Mouse (Mus musculus) hindbrain, embryonic 12.5 days (tissue): ENCODE results near the gene Gm13102. TPM values are rescaled to one million over a fixed set of nuclear protein-coding genes. Genes with fewer than 3 reads are reported as not detected.
"Not testable (repeated sequence)": the region's sequence is repeated elsewhere in the genome, so short reads cannot be mapped to it uniquely, and the experiment has no call there.

Source experiments
- ATAC-seq: fragments of 200-750 bp; cut with Nextera tagmentation; 2 replicates; pipeline ENCODE4 v1.8.0; 2017; ENCODE audit warnings: moderate TSS enrichment; ENCODE audit not compliant: low FRiP score
- H3K27ac ChIP-seq: fragments of 300-500 bp; sonication (generic); 2 replicates; pipeline ENCODE4 v1.5.1; 2016; ENCODE audit warnings: mild to moderate bottlenecking
- H3K27me3 ChIP-seq: fragments of 300-500 bp; sonication (generic); 2 replicates; pipeline ENCODE4 v1.6.1; 2016; ENCODE audit warnings: mild to moderate bottlenecking
- H3K36me3 ChIP-seq: fragments of 300-500 bp; sonication (generic); 2 replicates; pipeline ENCODE4 v1.6.1; 2016; ENCODE audit warnings: mild to moderate bottlenecking
- H3K4me1 ChIP-seq: fragments of 300-500 bp; sonication (generic); 2 replicates; pipeline ENCODE4 v1.6.1; 2016
- H3K4me2 ChIP-seq: fragments of 300-500 bp; sonication (generic); replicated peaks from 2 replicates; pipeline ENCODE4 v1.6.1; 2016; ENCODE audit warnings: mild to moderate bottlenecking
- H3K4me3 ChIP-seq: fragments of 300-500 bp; sonication (generic); 2 replicates; pipeline ENCODE4 v1.5.1; 2016; ENCODE audit warnings: mild to moderate bottlenecking
- H3K9ac ChIP-seq: fragments of 300-500 bp; sonication (generic); 2 replicates; pipeline ENCODE4 v1.6.1; 2016; ENCODE audit warnings: mild to moderate bottlenecking, moderate library complexity
- H3K9me3 ChIP-seq: fragments of 300-500 bp; sonication (generic); replicated peaks from 2 replicates; pipeline ENCODE4 v1.6.1; 2016; ENCODE audit warnings: mild to moderate bottlenecking
- WGBS: fragments of 180-500 bp; shearing (Covaris S2); methylation state at CpG from one replicate; pipeline ENCODE4 v1.1.7; 2016; 5-methylcytosine and 5-hydroxymethylcytosine counted together
- polyA plus RNA-seq: library from polyadenylated mRNA; unstranded; fragments of >200 nt; fragmentation: Nextera tagmentation; extraction: Ambion mirVana; gene quantifications from 2 replicates; pipeline ENCODE4 v1.2.1, GENCODE M21; 2016

The Gm13102 gene
- not detected in 2 replicates for polyA plus RNA-seq

- H3K4me1 ChIP-seq, H3K27me3 ChIP-seq, H3K9me3 ChIP-seq, H3K27ac ChIP-seq, H3K4me2 ChIP-seq, ATAC-seq, H3K9ac ChIP-seq, H3K36me3 ChIP-seq, H3K4me3 ChIP-seq: not testable (repeated sequence)
- WGBS: 40% methylated on average over 1 of the region's 2 CpGs
Measured at GRCm38 (mm10) chr4:144106174-144106573, at the start of gene Gm13102. Gm13102 (plus strand) TSS chr4:144106474.

GRCm38 (mm10) chr4:144058826-144059225 is 47.4 kb upstream of the Gm13102 start, which contains the start of gene Pramel4:
Pramel4 (plus strand) TSS chr4:144059126.
- WGBS: 88% methylated on average over 3 of the region's 3 CpGs

More at GRCm38 (mm10) chr4:144058826-144059225, 47.4 kb upstream of the Gm13102 start, which contains the start of gene Pramel4:
- H3K27me3 ChIP-seq, H3K36me3 ChIP-seq, H3K9me3 ChIP-seq, H3K4me1 ChIP-seq, H3K4me2 ChIP-seq, H3K27ac ChIP-seq, H3K4me3 ChIP-seq, ATAC-seq, H3K9ac ChIP-seq: not testable (repeated sequence)

Other genes with a start within 250 kb of the Gm13102 start
- gene Pramef6, start 206.1 kb upstream of the Gm13102 start, polyA plus RNA-seq: not detected in 2 replicates
- not detected in 2 replicates for gene Pramef25, start 155.5 kb upstream of the Gm13102 start, polyA plus RNA-seq
- not detected in 2 replicates for gene Gm13101, start 139.5 kb upstream of the Gm13102 start, polyA plus RNA-seq
- not detected in 2 replicates for gene Pramef17, start 112.1 kb upstream of the Gm13102 start, polyA plus RNA-seq
- not detected in 2 replicates for gene Pramel4, start 47.3 kb upstream of the Gm13102 start, polyA plus RNA-seq
- gene Oog3, start 56.2 kb downstream of the Gm13102 start, polyA plus RNA-seq: not detected in 2 replicates
- not detected in 2 replicates for gene Oog2, start 84.2 kb downstream of the Gm13102 start, polyA plus RNA-seq
- not detected in 2 replicates for gene C87977, start 106.8 kb downstream of the Gm13102 start, polyA plus RNA-seq
- gene Pramel5, start 174.0 kb downstream of the Gm13102 start, polyA plus RNA-seq: not detected in 2 replicates
- gene Gm13128, start 223.8 kb downstream of the Gm13102 start, polyA plus RNA-seq: not detected in 2 replicates